ENCODE assay signal across 16 mouse cellular contexts in the genomic region with DNA sequence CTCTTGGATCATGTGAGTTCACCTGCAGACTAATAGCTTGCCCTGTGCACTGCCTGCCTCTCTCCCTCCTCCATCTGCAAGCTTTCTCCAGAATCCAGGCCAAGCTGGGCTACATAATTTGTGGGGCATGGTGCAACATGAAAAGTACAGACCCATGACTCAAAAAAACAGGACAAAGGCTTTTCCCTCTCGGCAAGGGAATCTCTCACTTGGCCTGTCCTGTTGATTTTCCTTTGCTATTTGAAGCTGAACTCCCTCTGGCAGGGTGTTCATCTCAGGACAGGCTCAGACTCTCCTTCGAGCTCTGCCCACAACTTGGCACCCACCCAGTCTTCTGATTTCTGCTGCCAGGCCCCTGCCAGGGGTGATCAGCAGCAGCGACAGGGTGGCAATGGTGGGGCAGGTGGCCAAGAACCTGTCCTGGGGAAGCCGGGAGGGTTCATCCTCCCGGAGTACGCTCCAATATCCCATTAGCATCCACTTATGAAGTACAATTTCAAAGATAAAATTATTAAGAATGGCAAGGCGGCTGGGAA.
A peak's percentile ranks its signal among the peaks of the same experiment; 100 is the strongest.
DNase-seq lines count a peak whose midpoint lies in the region; ATAC-seq and TF ChIP-seq lines count a peak whose summit lies in the region.
"Had no signal": no experiment of that assay in that cellular context is flagged by ENCODE, and none has a peak within 500 bp of the region (broad histone marks: within the 10 kb centered on the region; RNA-seq: fewer than 3 reads in every experiment).

No protein-coding gene starts in this region.

- ATAC-seq in forebrain, embryonic 14.5 days: 0 out of 2 replicates have a peak, but pooled peaks have one; percentile 32
- no peak for ATAC-seq in forebrain, embryonic 11.5 days (replicated peaks; ENCODE audit: low FRiP score)
- ATAC-seq in hindbrain, postnatal 0 days: no peak
- ATAC-seq in hindbrain, embryonic 13.5 days (ENCODE audit: low FRiP score): no peak
- ATAC-seq in liver, embryonic 11.5 days (replicated peaks; ENCODE audit: low FRiP score): no peak

- no peaks in the 10 kb centered on the region for H3K9me3 ChIP-seq in forebrain, embryonic 14.5 days (replicated peaks; ENCODE audit: control insufficient read depth, low read length)
- no peaks in the 10 kb centered on the region for H3K9me3 ChIP-seq in forebrain, embryonic 11.5 days (ENCODE audit: control insufficient read depth, low read length)
- H3K9me3 ChIP-seq in hindbrain, postnatal 0 days (ENCODE audit: low read length): no peaks in the 10 kb centered on the region
- H3K9me3 ChIP-seq in hindbrain, embryonic 13.5 days: no peaks in the 10 kb centered on the region
- H3K9me3 ChIP-seq in liver, embryonic 11.5 days (ENCODE audit: control insufficient read depth, low read length): no peaks in the 10 kb centered on the region
- H3K9me3 ChIP-seq: embryonic facial prominence, embryonic 13.5 days; liver, embryonic 13.5 days; lung, embryonic 15.5 days had no signal

- no peaks in the 10 kb centered on the region for H3K27me3 ChIP-seq in forebrain, embryonic 14.5 days (replicated peaks; ENCODE audit: control insufficient read depth, insufficient read depth, low read length)
- peaks cover 2% of the 10 kb centered on the region; the same call in 1 of the 2 replicates for H3K27me3 ChIP-seq in forebrain, embryonic 11.5 days (ENCODE audit: control insufficient read depth, insufficient read depth, low read length)
- no peaks in the 10 kb centered on the region for H3K27me3 ChIP-seq in hindbrain, postnatal 0 days (ENCODE audit: insufficient read depth, low read length)
- peaks cover 31% of the 10 kb centered on the region; the same call in 1 of the 2 replicates for H3K27me3 ChIP-seq in hindbrain, embryonic 13.5 days
- peaks cover 8% of the 10 kb centered on the region for H3K27me3 ChIP-seq in liver, embryonic 11.5 days (replicated peaks; ENCODE audit: control insufficient read depth, insufficient read depth, low read length)
- H3K27me3 ChIP-seq: lung, embryonic 15.5 days had no signal

- H3K9ac ChIP-seq in forebrain, embryonic 14.5 days (ENCODE audit: low read length): no peak overlapping the region
- no peak overlapping the region for H3K9ac ChIP-seq in forebrain, embryonic 11.5 days (ENCODE audit: low read length)
- H3K9ac ChIP-seq in hindbrain, postnatal 0 days (replicated peaks; ENCODE audit: low read length): no peak overlapping the region
- no peak overlapping the region for H3K9ac ChIP-seq in hindbrain, embryonic 13.5 days
- H3K9ac ChIP-seq in liver, embryonic 11.5 days (ENCODE audit: low read depth, low read length): no peak overlapping the region
- H3K9ac ChIP-seq: embryonic facial prominence, embryonic 13.5 days; hindbrain, embryonic 14.5 days; liver, embryonic 13.5 days; lung, embryonic 15.5 days had no signal

- no peak overlapping the region for H3K4me2 ChIP-seq in forebrain, embryonic 14.5 days (ENCODE audit: low read length)
- no peak overlapping the region for H3K4me2 ChIP-seq in forebrain, embryonic 11.5 days (ENCODE audit: low read depth, low read length, severe bottlenecking)
- no peak overlapping the region for H3K4me2 ChIP-seq in hindbrain, postnatal 0 days (ENCODE audit: low read depth, low read length)
- H3K4me2 ChIP-seq in hindbrain, embryonic 13.5 days: no peak overlapping the region
- H3K4me2 ChIP-seq in liver, embryonic 11.5 days: no peak overlapping the region
- H3K4me2 ChIP-seq: embryonic facial prominence, embryonic 13.5 days; hindbrain, embryonic 14.5 days; liver, embryonic 13.5 days; lung, embryonic 15.5 days had no signal

- peak; percentile 39 for DNase-seq in forebrain, embryonic 14.5 days (ENCODE audit: low spot score)
- DNase-seq in forebrain, embryonic 11.5 days (ENCODE audit: low spot score): no peak
- DNase-seq in hindbrain, postnatal 0 days (ENCODE audit: low spot score): peak; percentile 46
- DNase-seq in MN1 (ENCODE audit: low spot score): peak; percentile 8
- DNase-seq in Muller cell, postnatal 12 days (ENCODE audit: inconsistent ontology term): peak; percentile 39
- no peak for DNase-seq in liver, embryonic 11.5 days (ENCODE audit: low spot score)
- DNase-seq: kidney, adult 18-20 months; kidney, postnatal 10 days; liver, embryonic 13.5 days; right cerebral cortex, postnatal 25 days; thymus, postnatal 36 days had no signal

- 0 out of 2 replicates have a peak, but pooled peaks have one; percentile 2 for TF ChIP-seq CTCF in hindbrain, postnatal 0 days (IDR thresholded peaks at IDR 0.05; ENCODE audit: low read depth)

- peaks cover 8% of the 10 kb centered on the region for H3K4me1 ChIP-seq in forebrain, embryonic 14.5 days (ENCODE audit: control insufficient read depth, insufficient read depth, low read length)
- H3K4me1 ChIP-seq in forebrain, embryonic 11.5 days (replicated peaks; ENCODE audit: control insufficient read depth, insufficient read depth, low read length): 0 out of 2 replicates have a peak, but pooled peaks cover 3% of the 10 kb centered on the region
- no peaks in the 10 kb centered on the region for H3K4me1 ChIP-seq in hindbrain, postnatal 0 days (ENCODE audit: insufficient read depth, low read length)
- H3K4me1 ChIP-seq in hindbrain, embryonic 13.5 days (replicated peaks): peaks cover 26% of the 10 kb centered on the region
- no peaks in the 10 kb centered on the region for H3K4me1 ChIP-seq in liver, embryonic 11.5 days (replicated peaks; ENCODE audit: control insufficient read depth, insufficient read depth, low read length)
- H3K4me1 ChIP-seq: liver, embryonic 13.5 days had no signal

- H3K36me3 ChIP-seq in forebrain, embryonic 14.5 days (ENCODE audit: control insufficient read depth, insufficient read depth, low read length): no peaks in the 10 kb centered on the region
- no peaks in the 10 kb centered on the region for H3K36me3 ChIP-seq in forebrain, embryonic 11.5 days (ENCODE audit: control insufficient read depth, insufficient read depth, low read length)
- H3K36me3 ChIP-seq in hindbrain, postnatal 0 days (ENCODE audit: insufficient read depth, low read length): no peaks in the 10 kb centered on the region
- no peaks in the 10 kb centered on the region for H3K36me3 ChIP-seq in hindbrain, embryonic 13.5 days
- H3K36me3 ChIP-seq in liver, embryonic 11.5 days (ENCODE audit: control insufficient read depth, insufficient read depth, low read length): no peaks in the 10 kb centered on the region
- H3K36me3 ChIP-seq: embryonic facial prominence, embryonic 13.5 days; liver, embryonic 13.5 days; lung, embryonic 15.5 days had no signal

- no peak overlapping the region for H3K27ac ChIP-seq in forebrain, embryonic 14.5 days (ENCODE audit: low read depth, low read length)
- no peak overlapping the region for H3K27ac ChIP-seq in forebrain, embryonic 11.5 days (ENCODE audit: low read depth, low read length)
- H3K27ac ChIP-seq in hindbrain, postnatal 0 days: no peak overlapping the region
- H3K27ac ChIP-seq in hindbrain, embryonic 13.5 days: no peak overlapping the region
- no peak overlapping the region for H3K27ac ChIP-seq in liver, embryonic 11.5 days (ENCODE audit: low read depth, low read length)
- H3K27ac ChIP-seq: embryonic facial prominence, embryonic 13.5 days; hindbrain, embryonic 14.5 days; layer of hippocampus, adult 2 months; liver, embryonic 13.5 days; lung, embryonic 15.5 days had no signal

- 67% methylated on average over 7 of the region's 7 CpGs for WGBS in forebrain, embryonic 14.5 days
- 88% methylated on average over 7 of the region's 7 CpGs for WGBS in forebrain, embryonic 11.5 days
- 55% methylated on average over 7 of the region's 7 CpGs for WGBS in hindbrain, postnatal 0 days
- WGBS in hindbrain, embryonic 13.5 days: 70% methylated on average over 7 of the region's 7 CpGs
- WGBS in liver, embryonic 11.5 days: 73% methylated on average over 7 of the region's 7 CpGs

- no peak overlapping the region for H3K4me3 ChIP-seq in forebrain, embryonic 14.5 days (ENCODE audit: low read depth, low read length)
- H3K4me3 ChIP-seq in forebrain, embryonic 11.5 days (ENCODE audit: low read depth, low read length): no peak overlapping the region
- H3K4me3 ChIP-seq in hindbrain, postnatal 0 days (ENCODE audit: low read length): no peak overlapping the region
- H3K4me3 ChIP-seq in hindbrain, embryonic 13.5 days: no peak overlapping the region
- no peak overlapping the region for H3K4me3 ChIP-seq in liver, embryonic 11.5 days (ENCODE audit: low read depth, low read length)
- H3K4me3 ChIP-seq: embryonic facial prominence, embryonic 13.5 days; layer of hippocampus, adult 2 months; liver, embryonic 13.5 days; lung, embryonic 15.5 days had no signal

Comparison
In these comparisons a context has a peak if more than half of its experiments do, and no peak if none do; other contexts are left out.
1. DNase-seq: peak in forebrain, embryonic 14.5 days (single experiment), hindbrain, postnatal 0 days (single experiment), MN1 (single experiment) and Muller cell, postnatal 12 days (single experiment); none in forebrain, embryonic 11.5 days (single experiment) and liver, embryonic 11.5 days (single experiment).